Mouse (Mus musculus) heart, adult 11 months (tissue): ENCODE measurements around the gene Afg1l.
A peak's percentile ranks its signal among the peaks of the same experiment; 100 is the strongest.

Experiments
- DNase-seq: peaks from one replicate; pipeline ENCODE4 v3.0.0; 2022

Gene Afg1l

GRCm38 (mm10) chr10:42294392-42294791, 184.0 kb downstream of the Afg1l start:
- DNase-seq: no peak

GRCm38 (mm10) chr10:42293877-42294276, 184.5 kb downstream of the Afg1l start:
- DNase-seq: no peak

DNA sequence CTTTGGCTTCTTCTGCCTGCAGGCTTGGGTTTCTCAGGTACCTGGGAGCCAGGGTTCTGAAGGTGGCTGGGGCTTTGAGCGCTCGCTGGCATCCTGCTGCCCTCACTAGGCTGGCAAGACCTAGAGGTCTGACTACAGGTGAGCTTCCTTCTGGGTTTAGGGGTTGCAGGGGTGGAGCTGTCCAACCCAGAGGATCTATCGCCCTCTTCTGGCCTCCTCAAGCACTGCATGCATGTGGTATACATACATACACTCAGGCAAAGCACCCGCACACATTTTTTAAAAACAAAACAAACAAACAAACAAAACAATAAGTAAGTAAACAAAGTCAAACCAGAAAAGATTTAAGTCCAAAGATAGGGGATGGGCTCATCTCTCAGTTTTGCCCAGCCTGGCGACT, 187.0 kb downstream of the Afg1l start:
- no peak for DNase-seq

- no peak for DNase-seq
Measured at GRCm38 (mm10) chr10:42287666-42288065, 190.7 kb downstream of the Afg1l start.

DNA sequence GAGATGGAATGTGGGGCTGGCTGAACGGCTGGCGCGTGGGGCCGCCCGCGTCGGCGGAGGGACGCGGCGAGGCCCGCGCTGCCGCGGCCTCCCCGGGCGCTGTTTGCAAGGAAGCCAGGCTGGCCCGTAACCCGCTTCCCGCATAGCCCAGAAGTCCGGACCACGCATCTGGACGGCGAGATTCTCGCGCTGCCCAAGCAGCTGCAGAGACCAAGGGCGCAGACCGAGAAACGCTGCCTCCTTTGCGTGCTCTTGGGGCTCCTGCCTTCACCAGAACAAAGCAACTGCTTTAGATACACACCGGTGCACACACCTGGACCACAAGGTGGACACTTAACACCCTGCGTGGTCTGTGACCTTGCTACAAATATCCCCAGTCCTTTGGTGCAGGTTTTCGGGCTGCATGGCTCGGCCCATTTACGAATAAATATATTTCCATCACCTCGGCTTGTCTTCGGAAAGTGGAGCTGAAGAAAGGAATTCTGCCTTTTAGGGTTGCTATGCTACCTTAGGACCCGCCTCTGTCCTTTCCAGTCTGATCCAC, 200.0 kb downstream of the Afg1l start:
- no peak for DNase-seq

GRCm38 (mm10) chr10:42277476-42278306, 200.7 kb downstream of the Afg1l start:
- DNase-seq: peak; percentile 100

DNA sequence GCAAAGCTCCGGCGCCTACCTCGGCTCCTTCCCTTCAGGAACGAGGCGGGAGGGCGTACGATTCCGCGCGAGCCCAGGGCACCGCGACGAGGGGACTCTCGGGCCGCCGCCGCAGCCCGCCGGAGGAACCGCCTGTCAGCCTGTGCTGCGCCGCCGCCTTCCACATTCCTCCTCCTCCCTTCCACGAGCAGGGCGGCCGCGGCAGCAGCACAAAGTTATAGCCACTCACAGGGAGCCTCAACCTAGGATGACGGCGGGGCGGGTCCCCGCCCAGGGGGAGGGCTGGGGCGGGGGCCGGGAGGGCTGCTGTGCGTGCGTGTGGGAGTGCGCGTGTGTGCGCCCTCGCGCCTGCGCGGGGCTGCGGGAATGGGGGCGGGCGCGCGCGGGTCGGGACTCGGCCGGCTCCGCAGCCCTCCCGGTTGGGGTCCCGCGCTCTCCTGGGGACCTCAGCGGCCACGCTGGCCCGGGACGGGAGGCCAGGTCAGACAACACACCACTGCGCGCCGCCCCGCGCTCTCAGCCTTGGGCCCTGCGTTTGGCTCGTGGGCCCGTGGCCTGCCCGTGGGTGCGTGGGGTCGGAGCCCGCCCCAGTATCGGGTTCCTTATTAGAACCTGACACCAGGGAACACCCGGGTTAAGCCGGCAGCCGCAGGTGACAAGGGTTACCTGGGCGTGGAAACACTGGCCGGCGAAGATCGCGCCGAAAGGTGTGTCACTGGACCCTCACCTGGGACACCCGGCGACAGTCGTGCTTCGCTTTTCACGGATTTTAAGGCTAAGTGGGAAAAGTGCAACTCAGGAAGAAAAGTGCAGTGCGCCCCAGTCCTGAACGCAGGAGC, 201.6 kb downstream of the Afg1l start, which contains the start of gene Foxo3:
TSS of gene Foxo3 (minus strand) at position 249 of the 839 bp plus-strand sequence.
- DNase-seq: peak; percentile 100

- DNase-seq: no peak
Measured at GRCm38 (mm10) chr10:42275871-42276501, 202.4 kb downstream of the Afg1l start.

DNA sequence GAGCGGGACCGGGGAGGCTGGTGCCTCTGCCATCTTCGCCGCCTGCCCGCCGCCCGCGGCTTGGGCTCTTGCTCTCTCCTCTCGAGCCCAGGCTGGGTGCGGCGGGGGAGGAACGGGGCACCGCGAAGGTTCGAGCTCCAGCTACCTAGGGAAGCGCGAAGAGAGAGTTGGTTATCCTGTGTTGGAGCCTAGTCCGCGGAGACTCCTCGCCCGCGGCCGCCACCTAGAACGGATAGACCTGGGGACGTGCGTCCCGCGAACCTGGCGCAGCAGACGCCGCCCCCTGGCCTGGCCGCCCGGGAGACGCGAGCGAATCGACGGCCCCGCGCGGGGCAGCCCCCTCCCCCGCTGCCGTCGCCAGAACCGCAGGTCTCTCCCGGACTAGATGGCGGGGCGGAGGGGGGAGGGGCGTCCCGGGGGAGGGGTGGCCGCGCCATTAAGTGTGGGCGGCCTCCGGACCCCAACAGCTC, 202.9 kb downstream of the Afg1l start:
- DNase-seq: peak; percentile 97

DNA sequence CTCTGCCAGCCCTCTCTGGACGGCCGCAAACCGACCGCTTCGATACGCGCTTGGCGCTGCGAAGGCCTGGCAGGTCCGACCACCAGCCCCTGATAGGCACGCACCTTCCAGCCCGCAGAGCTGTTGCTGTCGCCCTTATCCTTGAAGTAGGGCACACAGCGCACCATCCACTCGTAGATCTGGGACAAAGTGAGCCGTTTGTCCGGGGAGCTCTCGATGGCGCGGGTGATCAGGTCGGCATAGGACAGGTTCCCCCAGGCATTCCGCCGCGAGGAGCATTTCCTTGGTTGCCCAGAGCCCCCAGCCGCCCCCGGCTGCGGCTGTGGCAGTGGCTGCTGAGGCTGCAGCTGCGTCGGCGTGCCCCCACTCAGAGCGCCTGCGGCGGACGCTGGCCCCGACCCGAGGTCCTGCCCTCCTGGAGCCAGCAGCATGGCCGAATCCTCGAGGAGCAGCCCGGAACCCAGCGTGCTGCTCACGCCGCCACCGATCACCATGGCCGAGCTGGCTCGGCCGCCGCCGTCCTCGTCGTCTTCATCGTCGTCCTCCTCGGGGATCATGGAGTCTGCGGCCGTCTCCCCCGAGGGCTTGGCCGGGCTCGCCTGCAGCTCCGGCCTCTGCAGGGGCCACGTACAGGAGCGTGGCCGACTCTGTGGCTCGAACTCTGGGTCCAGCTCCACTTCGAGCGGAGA, 203.5 kb downstream of the Afg1l start:
- peak; percentile 93 for DNase-seq

- peak; percentile 97 for DNase-seq
Measured at GRCm38 (mm10) chr10:42273760-42274691, 204.3 kb downstream of the Afg1l start.

DNA sequence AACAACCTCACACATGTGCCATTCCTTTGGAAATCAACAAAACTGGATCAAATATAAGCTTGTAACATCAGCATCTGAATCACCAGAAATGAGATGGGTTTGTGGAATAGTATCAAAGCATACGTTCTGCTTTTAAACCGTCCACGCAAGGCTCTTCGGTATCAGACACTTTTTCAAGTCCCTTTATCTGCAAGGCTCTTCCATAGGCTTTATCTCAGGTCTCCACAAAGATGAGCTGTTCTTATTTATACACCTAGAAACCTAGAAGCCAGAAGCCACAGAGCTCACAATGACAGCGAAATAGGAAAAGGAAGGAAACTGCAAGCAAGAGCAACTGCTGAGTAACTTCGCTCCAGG, 205.0 kb downstream of the Afg1l start:
- no peak for DNase-seq

- no peak for DNase-seq
Measured at GRCm38 (mm10) chr10:42271454-42272230, 206.7 kb downstream of the Afg1l start.

DNA sequence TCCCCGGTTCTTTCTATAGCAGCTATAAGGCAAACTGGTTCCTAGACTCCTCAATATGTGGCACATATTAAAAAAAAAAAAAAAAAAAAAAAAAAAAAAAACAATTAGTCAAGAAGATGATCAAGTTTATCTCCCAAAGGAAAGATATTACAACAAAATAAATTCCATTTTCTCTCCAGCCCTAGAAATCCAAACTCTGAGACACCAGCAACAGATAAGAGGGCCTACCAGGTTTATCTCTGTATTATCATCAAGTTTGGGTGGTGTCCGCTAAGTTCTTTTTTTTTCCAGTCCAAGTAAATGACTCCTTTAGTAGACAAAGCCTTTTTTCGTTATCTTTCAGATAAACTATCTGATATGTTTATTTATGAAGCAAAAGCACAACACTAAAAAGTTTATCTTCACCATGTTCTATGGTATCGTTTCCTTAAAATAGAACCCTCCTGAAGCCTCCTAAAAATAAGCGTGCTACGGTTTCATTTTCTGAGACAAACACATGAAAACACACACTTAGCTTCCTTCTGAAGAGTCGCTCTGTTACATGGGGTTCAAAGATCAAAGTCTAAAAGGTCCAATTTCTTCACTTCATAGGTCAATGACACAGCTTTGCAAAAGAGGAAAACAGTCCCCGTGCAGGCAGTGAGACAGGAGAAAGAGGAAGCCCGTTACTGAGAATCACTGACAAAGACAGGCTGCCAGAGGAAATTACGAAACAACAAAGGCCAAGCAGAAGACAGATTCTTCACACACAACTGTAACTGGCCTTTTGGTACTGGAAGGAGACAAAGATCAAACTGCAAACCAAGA, 207.9 kb downstream of the Afg1l start:
- DNase-seq: peak; percentile 96

GRCm38 (mm10) chr10:42269281-42270025, 208.9 kb downstream of the Afg1l start:
- peak; percentile 94 for DNase-seq

GRCm38 (mm10) chr10:42267811-42268545, 210.4 kb downstream of the Afg1l start:
- peak; percentile 91 for DNase-seq

GRCm38 (mm10) chr10:42265021-42265689, 213.2 kb downstream of the Afg1l start:
- no peak for DNase-seq
